Mouse (Mus musculus) kidney, adult 2 months (tissue): Measurements from ENCODE around the gene Ugt2b34. TPM values are rescaled to one million over a fixed set of nuclear protein-coding genes. Genes with fewer than 3 reads are reported as not detected.
"Not testable (repeated sequence)": the region's sequence is repeated elsewhere in the genome, so short reads cannot be mapped to it uniquely, and the experiment has no call there.

ENCODE experiments used
- DNase-seq: peaks from one replicate; pipeline ENCODE4 v3.0.0; 2021
- H3K27ac ChIP-seq: fragments of 200-500 bp; 2 replicates; pipeline ENCODE4 v1.5.1; 2012; ENCODE audit warnings: low read depth, low read length, control low read depth, inconsistent platforms; ENCODE audit not compliant: insufficient read depth
- H3K27me3 ChIP-seq: fragments of 200-500 bp; replicated peaks from 2 replicates; pipeline ENCODE4 v1.6.1; 2012; ENCODE audit warnings: mild to moderate bottlenecking, moderate library complexity, low read length, inconsistent platforms; ENCODE audit not compliant: control insufficient read depth, insufficient read depth
- H3K36me3 ChIP-seq: fragments of 200-500 bp; 2 replicates; pipeline ENCODE4 v1.6.1; 2012; ENCODE audit warnings: mild to moderate bottlenecking, moderate library complexity, low read length, inconsistent platforms; ENCODE audit not compliant: control insufficient read depth, insufficient read depth
- H3K4me1 ChIP-seq: fragments of 200-500 bp; 2 replicates; pipeline ENCODE4 v1.6.1; 2011; ENCODE audit warnings: low read length; ENCODE audit not compliant: control insufficient read depth, insufficient read depth
- H3K4me3 ChIP-seq: fragments of 200-500 bp; 2 replicates; pipeline ENCODE4 v1.5.1; 2011; ENCODE audit warnings: mild to moderate bottlenecking, low read depth, low read length, control low read depth; ENCODE audit not compliant: insufficient read depth
- CTCF ChIP-seq: fragments of 200-500 bp; conservative IDR thresholded peaks from 2 replicates; pipeline ENCODE4 v1.5.1; 2011; ENCODE audit warnings: low read depth, mild to moderate bottlenecking, control low read depth, low read length, moderate library complexity, mixed read lengths; ENCODE audit not compliant: insufficient read depth, insufficient read length
- POLR2A ChIP-seq: fragments of 200-500 bp; IDR thresholded peaks from one replicate; pipeline ENCODE4 v1.6.1; 2011; ENCODE audit warnings: low read depth, low read length, control low read depth
- WGBS: fragments of 180-500 bp; shearing (Covaris S2); methylation state at CpG from one replicate; pipeline ENCODE4 v1.1.7; 2018; 5-methylcytosine and 5-hydroxymethylcytosine counted together
- polyA plus RNA-seq: library from polyadenylated mRNA; depleted of rRNA; stranded (reverse); fragments of >200 nt; gene quantifications from 2 replicates; pipeline ENCODE4 v1.2.3, GENCODE M21; 2012; rRNA removed

The Ugt2b34 gene
- polyA plus RNA-seq, 1 experiment: 29.8 TPM

- TF ChIP-seq CTCF (0 out of 2 replicates have a peak, but pooled peaks have one; percentile 15), POLR2A (no peak)
- Histone ChIP-seq H3K27me3 (no peaks in the 10 kb centered on the region), H3K27ac (no peak overlapping the region), H3K36me3 (no peaks in the 10 kb centered on the region), H3K4me1 (no peaks in the 10 kb centered on the region), H3K4me3 (no peak overlapping the region)
- DNase-seq: peak; percentile 22
Measured at GRCm38 (mm10) chr5:86850104-86850503, 56.6 kb downstream of the Ugt2b34 start.

DNA sequence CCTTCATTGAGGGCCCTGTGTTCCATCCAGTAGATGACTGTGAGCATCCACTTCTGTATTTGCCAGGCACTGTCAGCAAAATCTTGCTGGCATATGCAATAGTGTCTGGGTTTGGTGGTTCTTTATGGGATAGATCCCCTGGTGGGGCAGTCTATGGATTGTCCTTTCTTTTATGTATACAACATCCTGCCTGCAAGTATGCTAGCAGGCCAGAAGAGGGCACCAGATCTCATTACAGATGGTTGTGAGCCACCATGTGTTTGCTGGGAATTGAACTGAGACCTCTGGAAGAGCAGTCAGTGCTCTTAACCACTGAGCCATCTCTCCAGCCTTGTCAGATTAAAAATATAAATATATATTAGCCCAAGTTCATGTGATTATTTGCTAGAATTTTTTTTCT, 65.5 kb downstream of the Ugt2b34 start:
- not testable (repeated sequence) for H3K4me1 ChIP-seq, H3K36me3 ChIP-seq, H3K4me3 ChIP-seq, H3K27me3 ChIP-seq, H3K27ac ChIP-seq, DNase-seq

- Histone ChIP-seq H3K36me3 (peaks cover 1% of the 10 kb centered on the region; the same call in 1 of the 2 replicates), H3K27ac (no peak overlapping the region), H3K4me1 (no peaks in the 10 kb centered on the region), H3K27me3 (no peaks in the 10 kb centered on the region), H3K4me3 (no peak overlapping the region)
- 92% methylated on average over 2 of the region's 2 CpGs for WGBS
- TF ChIP-seq POLR2A: no peak
- TF ChIP-seq CTCF: no peak
- no peak for DNase-seq
Measured at GRCm38 (mm10) chr5:86840207-86840606, 66.5 kb downstream of the Ugt2b34 start.

Other genes starting within 250 kb of the Ugt2b34 start
- gene Tmprss11b, start 230.6 kb downstream of the Ugt2b34 start, polyA plus RNA-seq: not detected in 2 replicates
- gene Tmprss11e, start 161.1 kb downstream of the Ugt2b34 start, polyA plus RNA-seq: not detected in 2 replicates
- 12.4 and 16.4 TPM in 2 replicates for gene Ythdc1, start 102.7 kb downstream of the Ugt2b34 start, polyA plus RNA-seq
- gene Ugt2b1, start 19.6 kb upstream of the Ugt2b34 start, polyA plus RNA-seq: not detected in 2 replicates
- not detected in 2 replicates for gene Ugt2b35, start 93.9 kb upstream of the Ugt2b34 start, polyA plus RNA-seq
- gene Ugt2b36, start 185.6 kb upstream of the Ugt2b34 start, polyA plus RNA-seq: not detected in 2 replicates
- 0.34 and 0.45 TPM in 2 replicates for gene Ugt2b5, start 233.4 kb upstream of the Ugt2b34 start, polyA plus RNA-seq